Mouse (Mus musculus): ENCODE data around the gene Galr2. TPM values are rescaled to one million over a fixed set of nuclear protein-coding genes. Genes with fewer than 3 reads are reported as not detected.

The Galr2 gene
- polyA plus RNA-seq, 1 experiment from 2014 or later = 0.07 TPM

- no peak for ATAC-seq (ENCODE audit: low FRiP score)
- peak; percentile 91 for DNase-seq (ENCODE audit: low spot score, missing footprints)
- WGBS = 34% methylated on average over 5 of the region's 5 CpGs
Measured at GRCm38 (mm10) chr11:116294319-116294718, 13.6 kb downstream of the Galr2 start.

GRCm38 (mm10) chr11:116296191-116296734 lies 15.5 kb downstream of the Galr2 start:
- Histone ChIP-seq H3K4me3 (ENCODE audit: low read depth, low read length) (no peak overlapping the region), H3K4me1 (ENCODE audit: control insufficient read depth, insufficient read depth, low read length) (no peaks in the 10 kb centered on the region), H3K27ac (ENCODE audit: low read depth, low read length) (no peak overlapping the region), H3K9ac (ENCODE audit: low read length) (no peak overlapping the region), H3K36me3 (ENCODE audit: control insufficient read depth, insufficient read depth, low read length) (peaks cover 3% of the 10 kb centered on the region; the same call in 1 of the 2 replicates), H3K27me3 (ENCODE audit: control insufficient read depth, insufficient read depth, low read length) (no peaks in the 10 kb centered on the region), H3K4me2 (no peak overlapping the region), H3K9me3 (ENCODE audit: control insufficient read depth, low read length) (no peaks in the 10 kb centered on the region)
- DNase-seq (ENCODE audit: low spot score, missing footprints) (no peak), ATAC-seq (ENCODE audit: low FRiP score) (no peak)
- WGBS = 84% methylated on average over 8 of the region's 8 CpGs

More at GRCm38 (mm10) chr11:116294319-116294718, 13.6 kb downstream of the Galr2 start:
- Histone ChIP-seq H3K4me3 (ENCODE audit: low read depth, low read length) (no peak overlapping the region), H3K27me3 (ENCODE audit: control insufficient read depth, insufficient read depth, low read length) (no peaks in the 10 kb centered on the region), H3K4me2 (no peak overlapping the region), H3K9me3 (ENCODE audit: control insufficient read depth, low read length) (no peaks in the 10 kb centered on the region), H3K27ac (ENCODE audit: low read depth, low read length) (no peak overlapping the region), H3K4me1 (ENCODE audit: control insufficient read depth, insufficient read depth, low read length) (no peaks in the 10 kb centered on the region), H3K36me3 (ENCODE audit: control insufficient read depth, insufficient read depth, low read length) (no peaks in the 10 kb centered on the region; the same call in 1 of the 2 replicates), H3K9ac (ENCODE audit: low read length) (no peak overlapping the region)

- H3K27ac ChIP-seq (ENCODE audit: low read depth, low read length) = no peak overlapping the region
- WGBS = 84% methylated on average over 3 of the region's 3 CpGs
Measured at GRCm38 (mm10) chr11:116297017-116297416, 16.3 kb downstream of the Galr2 start.

GRCm38 (mm10) chr11:116298221-116298620 lies 17.5 kb downstream of the Galr2 start:
- Histone ChIP-seq H3K4me1 (ENCODE audit: control insufficient read depth, insufficient read depth, low read length) (no peaks in the 10 kb centered on the region), H3K9me3 (ENCODE audit: control insufficient read depth, low read length) (no peaks in the 10 kb centered on the region), H3K4me3 (ENCODE audit: low read depth, low read length) (no peak overlapping the region), H3K9ac (ENCODE audit: low read length) (no peak overlapping the region), H3K36me3 (ENCODE audit: control insufficient read depth, insufficient read depth, low read length) (peaks cover 6% of the 10 kb centered on the region), H3K4me2 (no peak overlapping the region), H3K27me3 (ENCODE audit: control insufficient read depth, insufficient read depth, low read length) (no peaks in the 10 kb centered on the region), H3K27ac (ENCODE audit: low read depth, low read length) (no peak overlapping the region)
- ATAC-seq (ENCODE audit: low FRiP score) = no peak
- 90% methylated on average over 11 of the region's 11 CpGs for WGBS
- DNase-seq (ENCODE audit: low spot score, missing footprints) = no peak

More at GRCm38 (mm10) chr11:116297017-116297416, 16.3 kb downstream of the Galr2 start:
- DNase-seq (ENCODE audit: low spot score, missing footprints) (no peak), ATAC-seq (ENCODE audit: low FRiP score) (no peak)
- H3K4me3 ChIP-seq (ENCODE audit: low read depth, low read length) = no peak overlapping the region
- no peak overlapping the region for H3K9ac ChIP-seq (ENCODE audit: low read length)
- H3K36me3 ChIP-seq (ENCODE audit: control insufficient read depth, insufficient read depth, low read length) = peaks cover 6% of the 10 kb centered on the region
- no peaks in the 10 kb centered on the region for H3K4me1 ChIP-seq (ENCODE audit: control insufficient read depth, insufficient read depth, low read length)
- no peak overlapping the region for H3K4me2 ChIP-seq
- no peaks in the 10 kb centered on the region for H3K9me3 ChIP-seq (ENCODE audit: control insufficient read depth, low read length)
- no peaks in the 10 kb centered on the region for H3K27me3 ChIP-seq (ENCODE audit: control insufficient read depth, insufficient read depth, low read length)

GRCm38 (mm10) chr11:116298621-116299020 lies 17.9 kb downstream of the Galr2 start:
- WGBS = 88% methylated on average over 6 of the region's 6 CpGs
- no peak overlapping the region for H3K9ac ChIP-seq (ENCODE audit: low read length)
- H3K36me3 ChIP-seq (ENCODE audit: control insufficient read depth, insufficient read depth, low read length) = peaks cover 9% of the 10 kb centered on the region

GRCm38 (mm10) chr11:116305423-116305822 lies 24.7 kb downstream of the Galr2 start:
- Histone ChIP-seq H3K36me3 (ENCODE audit: control insufficient read depth, insufficient read depth, low read length) (peaks cover 14% of the 10 kb centered on the region), H3K4me1 (ENCODE audit: control insufficient read depth, insufficient read depth, low read length) (peaks cover 6% of the 10 kb centered on the region; the same call in 1 of the 2 replicates), H3K4me2 (peak overlapping the region; percentile 78), H3K9ac (ENCODE audit: low read length) (no peak overlapping the region), H3K4me3 (ENCODE audit: low read depth, low read length) (no peak overlapping the region; the same call in 1 of the 2 replicates), H3K9me3 (ENCODE audit: control insufficient read depth, low read length) (no peaks in the 10 kb centered on the region), H3K27me3 (ENCODE audit: control insufficient read depth, insufficient read depth, low read length) (no peaks in the 10 kb centered on the region), H3K27ac (ENCODE audit: low read depth, low read length) (no peak overlapping the region)
- no peak for ATAC-seq (ENCODE audit: low FRiP score)
- DNase-seq (ENCODE audit: low spot score, missing footprints) = no peak
- WGBS = 100% methylated on average over 2 of the region's 2 CpGs

More at GRCm38 (mm10) chr11:116298621-116299020, 17.9 kb downstream of the Galr2 start:
- Histone ChIP-seq H3K4me1 (ENCODE audit: control insufficient read depth, insufficient read depth, low read length) (no peaks in the 10 kb centered on the region), H3K9me3 (ENCODE audit: control insufficient read depth, low read length) (no peaks in the 10 kb centered on the region), H3K27ac (ENCODE audit: low read depth, low read length) (no peak overlapping the region), H3K4me3 (ENCODE audit: low read depth, low read length) (no peak overlapping the region), H3K27me3 (ENCODE audit: control insufficient read depth, insufficient read depth, low read length) (no peaks in the 10 kb centered on the region), H3K4me2 (no peak overlapping the region)
- DNase-seq (ENCODE audit: low spot score, missing footprints) (no peak), ATAC-seq (ENCODE audit: low FRiP score) (no peak)

GRCm38 (mm10) chr11:116306126-116306982 lies 25.6 kb downstream of the Galr2 start:
- H3K4me3 ChIP-seq (ENCODE audit: low read depth, low read length) = peak overlapping the region; percentile 75
- H3K36me3 ChIP-seq (ENCODE audit: control insufficient read depth, insufficient read depth, low read length) = peaks cover 11% of the 10 kb centered on the region
- peak overlapping the region; percentile 78 for H3K4me2 ChIP-seq
- H3K9ac ChIP-seq (ENCODE audit: low read length) = peak overlapping the region; percentile 78
- no peak overlapping the region for H3K27ac ChIP-seq (ENCODE audit: low read depth, low read length)
- ATAC-seq (ENCODE audit: low FRiP score) (peak; percentile 96), DNase-seq (ENCODE audit: low spot score, missing footprints) (peak; percentile 100)
- peaks cover 6% of the 10 kb centered on the region; the same call in 1 of the 2 replicates for H3K4me1 ChIP-seq (ENCODE audit: control insufficient read depth, insufficient read depth, low read length)
- H3K27me3 ChIP-seq (ENCODE audit: control insufficient read depth, insufficient read depth, low read length) = no peaks in the 10 kb centered on the region
- whole genome bisulfite sequencing = 3% methylated on average over 53 of the region's 53 CpGs
- no peaks in the 10 kb centered on the region for H3K9me3 ChIP-seq (ENCODE audit: control insufficient read depth, low read length)

GRCm38 (mm10) chr11:116307019-116307725 lies 26.4 kb downstream of the Galr2 start, which contains the start of gene Exoc7:
Exoc7 (minus strand) TSS chr11:116307233.
- Histone ChIP-seq H3K27ac (ENCODE audit: low read depth, low read length) (no peak within 1 kb of the TSS), H3K9me3 (ENCODE audit: control insufficient read depth, low read length) (no peaks in the 10 kb centered on the region), H3K9ac (ENCODE audit: low read length) (peak within 1 kb of the TSS; percentile 78), H3K36me3 (ENCODE audit: control insufficient read depth, insufficient read depth, low read length) (peaks cover 8% of the 10 kb centered on the region), H3K4me3 (ENCODE audit: low read depth, low read length) (peak within 1 kb of the TSS; percentile 75), H3K4me1 (ENCODE audit: control insufficient read depth, insufficient read depth, low read length) (peaks cover 6% of the 10 kb centered on the region; the same call in 1 of the 2 replicates), H3K4me2 (peak within 1 kb of the TSS; percentile 78), H3K27me3 (ENCODE audit: control insufficient read depth, insufficient read depth, low read length) (no peaks in the 10 kb centered on the region)
- WGBS = 85% methylated on average over 10 of the region's 10 CpGs
- ATAC-seq (ENCODE audit: low FRiP score) (peak; percentile 28; the same call in 1 of the 2 replicates), DNase-seq (ENCODE audit: low spot score, missing footprints) (no peak)
